Mouse (Mus musculus) stomach, embryonic 16.5 days (tissue): Measurements from ENCODE around the gene Adm2. TPM values are rescaled to one million over a fixed set of nuclear protein-coding genes. Genes with fewer than 3 reads are reported as not detected.

ENCODE experiments used
- ATAC-seq: fragments of 200-750 bp; cut with Nextera tagmentation; 2 replicates; pipeline ENCODE4 v1.8.0; 2017; ENCODE audit warnings: moderate number of reproducible peaks, moderate TSS enrichment; ENCODE audit not compliant: insufficient read depth, low FRiP score
- H3K27ac ChIP-seq: fragments of 300-500 bp; sonication (generic); 2 replicates; pipeline ENCODE4 v1.5.1; 2014; ENCODE audit warnings: low read length
- H3K27me3 ChIP-seq: fragments of 300-500 bp; sonication (generic); 2 replicates; pipeline ENCODE4 v1.6.1; 2014; ENCODE audit warnings: low read length, control low read depth, mixed read lengths; ENCODE audit not compliant: control insufficient read depth, insufficient read depth
- H3K36me3 ChIP-seq: fragments of 300-500 bp; sonication (generic); 2 replicates; pipeline ENCODE4 v1.6.1; 2014; ENCODE audit warnings: low read length; ENCODE audit not compliant: control insufficient read depth, insufficient read depth
- H3K4me1 ChIP-seq: fragments of 300-500 bp; sonication (generic); 2 replicates; pipeline ENCODE4 v1.6.1; 2014; ENCODE audit warnings: low read length, control low read depth, mixed read lengths; ENCODE audit not compliant: control insufficient read depth, insufficient read depth
- H3K4me2 ChIP-seq: fragments of 300-500 bp; sonication (generic); 2 replicates; pipeline ENCODE4 v1.6.1; 2014; ENCODE audit warnings: low read depth, low read length, mixed read lengths
- H3K4me3 ChIP-seq: fragments of 300-500 bp; sonication (generic); replicated peaks from 2 replicates; pipeline ENCODE4 v1.5.1; 2014; ENCODE audit warnings: mild to moderate bottlenecking, low read length
- H3K9ac ChIP-seq: fragments of 300-500 bp; sonication (generic); 2 replicates; pipeline ENCODE4 v1.6.1; 2014; ENCODE audit warnings: low read length
- H3K9me3 ChIP-seq: fragments of 300-500 bp; sonication (generic); replicated peaks from 2 replicates; pipeline ENCODE4 v1.6.1; 2016; ENCODE audit warnings: low read length, control low read depth; ENCODE audit not compliant: control insufficient read depth
- WGBS: fragments of 180-500 bp; shearing (Covaris S2); extraction: QIAGEN DNeasy Blood & Tissue Kit; methylation state at CpG from one replicate; pipeline ENCODE4 v1.1.7; 2014; 5-methylcytosine and 5-hydroxymethylcytosine counted together
- polyA plus RNA-seq: library from polyadenylated mRNA; unstranded; fragments of >200 nt; fragmentation: Nextera tagmentation; extraction: Ambion mirVana; gene quantifications from 2 replicates; pipeline ENCODE4 v1.2.1, GENCODE M21; 2015

The Adm2 gene
- polyA plus RNA-seq, 1 experiment from 2014 or later: 0.71 TPM

GRCm38 (mm10) chr15:89355241-89356187, 33.0 kb downstream of the Adm2 start, which contains the start of the genes Lmf2 and Ncaph2:
Gene Lmf2 (minus strand): TSS chr15:89355659.
Gene Ncaph2 (plus strand): TSS chr15:89355719.
- Histone ChIP-seq H3K36me3 (peaks cover 17% of the 10 kb centered on the region), H3K4me1 (peaks cover 13% of the 10 kb centered on the region), H3K27ac (peak within 1 kb of the TSS; percentile 96), H3K4me2 (peak within 1 kb of the TSS; percentile 96), H3K9ac (peak within 1 kb of the TSS; percentile 86), H3K9me3 (no peaks in the 10 kb centered on the region), H3K27me3 (no peaks in the 10 kb centered on the region), H3K4me3 (peak within 1 kb of the TSS; percentile 86)
- under 1% methylated on average over 64 of the region's 64 CpGs for WGBS
- peak; percentile 92 for ATAC-seq

GRCm38 (mm10) chr15:89356372-89356771, 33.9 kb downstream of the Adm2 start:
- Histone ChIP-seq H3K36me3 (peaks cover 24% of the 10 kb centered on the region), H3K4me2 (peak overlapping the region; percentile 77), H3K9ac (peak overlapping the region; percentile 86), H3K9me3 (no peaks in the 10 kb centered on the region), H3K27ac (peak overlapping the region; percentile 96), H3K27me3 (no peaks in the 10 kb centered on the region), H3K4me3 (peak overlapping the region; percentile 86), H3K4me1 (peaks cover 13% of the 10 kb centered on the region)
- ATAC-seq: peak; percentile 75; the same call in 1 of the 2 replicates
- WGBS: under 1% methylated on average over 15 of the region's 15 CpGs

DNA sequence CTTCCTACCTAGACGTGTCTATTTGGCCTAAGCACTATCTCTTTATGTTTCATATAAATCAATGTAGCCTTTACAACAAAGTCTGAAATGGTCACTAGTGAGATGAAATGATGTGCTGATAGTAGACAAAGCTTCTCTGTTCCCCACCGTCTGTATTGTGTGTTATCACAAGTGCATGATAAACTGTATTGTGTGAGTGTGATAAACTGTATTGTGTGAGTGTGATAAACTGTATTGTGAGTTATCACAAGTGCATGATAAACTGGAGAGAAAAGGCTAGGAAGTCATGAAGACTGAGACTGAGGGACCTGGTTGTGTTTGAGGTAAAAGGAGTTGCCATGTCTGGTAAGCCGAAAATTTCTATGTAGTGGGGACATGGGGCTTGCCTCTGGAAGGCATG, 36.3 kb downstream of the Adm2 start:
- Histone ChIP-seq H3K9me3 (no peaks in the 10 kb centered on the region), H3K4me1 (peaks cover 13% of the 10 kb centered on the region), H3K9ac (no peak overlapping the region), H3K4me2 (no peak overlapping the region), H3K27ac (no peak overlapping the region), H3K27me3 (no peaks in the 10 kb centered on the region), H3K4me3 (no peak overlapping the region), H3K36me3 (peaks cover 16% of the 10 kb centered on the region)
- WGBS: 73% methylated on average over 3 of the region's 3 CpGs
- ATAC-seq: no peak

DNA sequence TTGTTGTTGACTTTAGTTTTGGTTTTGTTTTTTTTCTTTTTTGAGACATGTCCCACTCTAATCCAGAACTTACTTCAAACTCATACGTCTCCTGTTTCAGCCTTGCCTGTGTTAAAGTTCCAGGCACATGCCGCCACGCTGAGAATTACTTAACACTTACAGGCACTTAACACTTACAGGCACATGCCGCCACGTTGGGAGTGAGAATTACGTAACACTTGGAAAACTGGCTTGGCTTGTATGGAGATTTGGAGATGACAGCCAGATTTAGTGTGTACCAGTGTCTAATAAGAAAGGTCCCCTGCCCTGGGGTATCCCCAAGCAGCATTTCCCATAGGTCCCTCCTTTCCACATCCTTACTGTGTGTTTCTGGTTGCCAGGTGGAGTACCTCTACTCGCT, 40.5 kb downstream of the Adm2 start:
- peaks cover 38% of the 10 kb centered on the region for H3K36me3 ChIP-seq
- no peak overlapping the region for H3K4me2 ChIP-seq
- no peak overlapping the region for H3K9ac ChIP-seq
- no peak overlapping the region for H3K4me3 ChIP-seq
- H3K9me3 ChIP-seq: no peaks in the 10 kb centered on the region
- no peak for ATAC-seq
- 0 out of 2 replicates have a peak, but pooled peaks cover 3% of the 10 kb centered on the region for H3K4me1 ChIP-seq
- H3K27me3 ChIP-seq: no peaks in the 10 kb centered on the region
- H3K27ac ChIP-seq: no peak overlapping the region
- WGBS: 83% methylated on average over 7 of the region's 7 CpGs

DNA sequence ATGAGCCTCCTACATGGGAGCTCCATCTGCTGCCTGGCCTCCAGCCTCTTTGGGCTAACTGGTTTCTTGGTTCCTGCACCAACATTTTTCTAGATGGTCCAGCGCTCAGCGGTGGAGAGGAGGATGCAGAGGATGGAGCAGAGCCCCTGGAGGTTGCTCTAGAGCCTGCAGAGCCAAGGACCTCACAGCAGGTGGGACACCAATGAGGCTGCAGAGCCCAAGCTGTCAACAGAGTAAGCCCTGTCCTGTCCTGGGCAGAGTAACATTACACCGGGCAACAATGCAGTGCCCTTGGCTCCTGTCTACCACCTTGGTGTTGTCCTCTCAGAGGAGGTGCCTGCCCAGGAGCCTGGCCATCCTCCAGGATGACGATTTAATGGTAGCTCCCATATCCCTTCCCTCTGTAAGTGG, 42.6 kb downstream of the Adm2 start:
- peaks cover 55% of the 10 kb centered on the region for H3K36me3 ChIP-seq
- H3K27me3 ChIP-seq: no peaks in the 10 kb centered on the region
- H3K27ac ChIP-seq: no peak overlapping the region
- H3K4me2 ChIP-seq: no peak overlapping the region
- H3K9me3 ChIP-seq: no peaks in the 10 kb centered on the region
- no peak overlapping the region for H3K9ac ChIP-seq
- no peak for ATAC-seq
- no peak overlapping the region for H3K4me3 ChIP-seq
- 89% methylated on average over 4 of the region's 4 CpGs for WGBS
- H3K4me1 ChIP-seq: no peaks in the 10 kb centered on the region

- WGBS: 85% methylated on average over 13 of the region's 13 CpGs
- no peak overlapping the region for H3K9ac ChIP-seq
- H3K36me3 ChIP-seq: peaks cover 39% of the 10 kb centered on the region
- no peaks in the 10 kb centered on the region for H3K9me3 ChIP-seq
- H3K27me3 ChIP-seq: peaks cover 11% of the 10 kb centered on the region
- no peak for ATAC-seq
- peaks cover 10% of the 10 kb centered on the region; the same call in 1 of the 2 replicates for H3K4me1 ChIP-seq
- no peak overlapping the region for H3K4me2 ChIP-seq
- H3K27ac ChIP-seq: no peak overlapping the region
- no peak overlapping the region for H3K4me3 ChIP-seq
Observed at GRCm38 (mm10) chr15:89372068-89372467, 49.5 kb downstream of the Adm2 start.

- Histone ChIP-seq H3K4me3 (peak overlapping the region; percentile 72; the same call in 1 of the 2 replicates), H3K36me3 (peaks cover 35% of the 10 kb centered on the region), H3K4me2 (peak overlapping the region; percentile 87), H3K4me1 (peaks cover 10% of the 10 kb centered on the region; the same call in 1 of the 2 replicates), H3K9ac (peak overlapping the region; percentile 90), H3K27ac (peak overlapping the region; percentile 96; the same call in 1 of the 2 replicates), H3K27me3 (peaks cover 15% of the 10 kb centered on the region), H3K9me3 (no peaks in the 10 kb centered on the region)
- WGBS: 74% methylated on average over 7 of the region's 7 CpGs
- ATAC-seq: no peak
Observed at GRCm38 (mm10) chr15:89372536-89372935, 50.0 kb downstream of the Adm2 start.

GRCm38 (mm10) chr15:89373027-89373761, 50.7 kb downstream of the Adm2 start:
- H3K4me2 ChIP-seq: peak overlapping the region; percentile 87
- H3K36me3 ChIP-seq: peaks cover 31% of the 10 kb centered on the region
- H3K9ac ChIP-seq: peak overlapping the region; percentile 90
- no peaks in the 10 kb centered on the region for H3K9me3 ChIP-seq
- peak overlapping the region; percentile 96 for H3K27ac ChIP-seq
- 2% methylated on average over 35 of the region's 35 CpGs for WGBS
- peaks cover 21% of the 10 kb centered on the region for H3K27me3 ChIP-seq
- peak; percentile 86 for ATAC-seq
- H3K4me1 ChIP-seq: peaks cover 10% of the 10 kb centered on the region; the same call in 1 of the 2 replicates
- H3K4me3 ChIP-seq: peak overlapping the region; percentile 72
